Mouse (Mus musculus): ENCODE measurements at regions not wholly inside any gene's neighbourhood (a gene's known extent, or its start where the extent isn't known, plus 50 kb on each side); places are given as distances from the start of the nearest gene placed in this dataset.

DNA sequence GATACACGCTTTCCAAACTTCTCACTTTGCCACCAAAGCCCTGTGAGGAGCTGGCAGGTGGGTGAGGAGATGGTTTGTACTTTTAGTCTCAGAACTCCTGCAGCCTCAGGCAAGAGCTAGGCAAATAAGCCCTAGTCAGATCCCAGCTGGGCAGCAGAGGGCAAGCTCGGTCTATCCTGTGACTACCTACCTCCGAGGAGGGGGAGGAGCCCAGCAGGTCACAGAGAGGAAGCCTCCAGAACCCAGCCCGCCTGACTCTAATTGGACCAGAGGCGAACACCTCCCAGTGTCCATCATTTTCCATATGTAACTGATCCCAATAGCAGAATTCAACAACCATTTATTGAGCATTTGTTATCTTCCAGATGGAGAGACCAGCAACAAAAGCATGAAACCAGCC lies 237.0 kb upstream of the Rgma start:
- Histone ChIP-seq H3K79me2 (ENCODE audit: control insufficient read depth, insufficient read depth) (no peaks in the 10 kb centered on the region), H3K36me3 (ENCODE audit: control insufficient read depth, insufficient read depth) (no peaks in the 10 kb centered on the region)

DNA sequence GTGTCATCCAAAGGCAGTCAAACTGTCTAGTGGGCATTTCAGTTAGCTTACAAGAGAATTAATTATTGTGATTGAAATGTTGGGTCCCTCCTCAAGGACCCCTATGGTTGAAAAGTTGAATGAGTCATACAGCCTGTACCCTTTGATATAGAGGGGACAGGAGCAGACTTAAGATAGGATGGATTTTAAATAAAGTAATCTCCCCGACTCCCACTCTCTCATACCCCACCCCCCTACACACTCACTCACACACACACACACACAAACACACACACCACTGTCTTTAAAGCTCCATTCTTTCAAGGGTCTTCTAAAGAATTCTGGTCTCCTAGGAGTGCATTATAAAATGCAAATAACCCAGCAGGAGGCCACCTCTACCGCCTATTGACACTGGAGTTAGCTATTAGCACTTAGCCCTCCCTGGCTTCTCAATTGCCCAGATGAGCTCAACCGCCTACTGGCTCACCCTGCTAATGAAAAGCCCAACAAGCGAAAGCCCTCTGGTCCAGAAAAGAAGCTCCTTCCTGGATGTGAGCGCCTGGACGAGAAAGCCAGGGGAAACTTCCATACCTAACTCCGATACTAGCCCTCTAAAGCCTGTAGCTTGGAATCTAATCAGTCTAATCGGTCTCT lies 236.3 kb upstream of the Rgma start:
- Histone ChIP-seq H3ac (ENCODE audit: control insufficient read depth, insufficient read length, low read depth) (no peak overlapping the region), H3K27me3 (ENCODE audit: control insufficient read depth, insufficient read depth, insufficient read length) (no peaks in the 10 kb centered on the region)
- TF ChIP-seq MAX (IDR thresholded peaks at IDR 0.05) (no peak), FOSL1 (IDR thresholded peaks at IDR 0.05; ENCODE audit: insufficient read depth, low read length, poor library complexity, severe bottlenecking) (no peak), CEBPB (IDR thresholded peaks at IDR 0.05; ENCODE audit: low read depth) (no peak), USF1 (IDR thresholded peaks at IDR 0.05; ENCODE audit: low read depth) (no peak), CTCF (IDR thresholded peaks at IDR 0.05; ENCODE audit: control insufficient read depth, insufficient read depth, insufficient read length) (no peak), MYOG (IDR thresholded peaks at IDR 0.05; ENCODE audit: control insufficient read depth, extremely low read depth, insufficient read length) (no peak), MYOD1 (IDR thresholded peaks at IDR 0.05; ENCODE audit: control insufficient read depth, insufficient read length, low read depth) (no peak)

More for the DNA sequence above, 237.0 kb upstream of the Rgma start:
- Histone ChIP-seq H3ac (ENCODE audit: control insufficient read depth, insufficient read length, low read depth) (no peak overlapping the region), H3K4me3 (ENCODE audit: insufficient read depth, poor library complexity, severe bottlenecking) (no peak overlapping the region), H3K79me3 (ENCODE audit: low read depth) (no peaks in the 10 kb centered on the region), H3K27me3 (ENCODE audit: control insufficient read depth, insufficient read depth, insufficient read length) (no peaks in the 10 kb centered on the region)
- TF ChIP-seq CEBPB (IDR thresholded peaks at IDR 0.05; ENCODE audit: low read depth) (no peak), MYOG (IDR thresholded peaks at IDR 0.05; ENCODE audit: control insufficient read depth, extremely low read depth, insufficient read length) (no peak), MYOD1 (IDR thresholded peaks at IDR 0.05; ENCODE audit: control insufficient read depth, insufficient read length, low read depth) (no peak), CTCF (IDR thresholded peaks at IDR 0.05; ENCODE audit: control insufficient read depth, insufficient read depth, insufficient read length) (no peak), USF1 (IDR thresholded peaks at IDR 0.05; ENCODE audit: low read depth) (no peak), MAX (IDR thresholded peaks at IDR 0.05) (no peak), FOSL1 (IDR thresholded peaks at IDR 0.05; ENCODE audit: insufficient read depth, low read length, poor library complexity, severe bottlenecking) (no peak)

DNA sequence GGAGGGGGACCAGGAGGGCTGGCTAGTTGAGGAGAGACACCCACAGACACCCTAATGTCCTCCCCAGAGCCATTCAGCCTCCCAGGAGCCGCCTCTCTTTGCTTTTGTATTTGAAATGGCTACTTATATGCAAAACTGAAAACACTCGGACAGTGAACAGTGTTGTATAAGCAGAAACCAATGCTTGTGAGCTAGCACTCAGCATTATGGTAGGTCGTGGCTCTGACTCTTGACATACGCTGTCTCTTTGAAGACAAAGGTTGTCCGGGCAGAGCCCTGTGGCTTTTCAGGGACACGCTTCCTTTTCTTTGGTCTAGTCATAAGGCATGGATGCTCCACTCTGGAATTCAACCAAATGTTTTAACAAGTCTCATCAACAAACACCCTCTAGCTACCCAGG lies 235.4 kb upstream of the Rgma start:
- no peak overlapping the region for H3K4me3 ChIP-seq (ENCODE audit: insufficient read depth, poor library complexity, severe bottlenecking)
- H3K36me3 ChIP-seq (ENCODE audit: control insufficient read depth, insufficient read depth), result no peaks in the 10 kb centered on the region
- H3K27me3 ChIP-seq (ENCODE audit: control insufficient read depth, insufficient read depth, insufficient read length), result no peaks in the 10 kb centered on the region
- no peak for TF ChIP-seq USF1 (IDR thresholded peaks at IDR 0.05; ENCODE audit: low read depth)
- no peak for TF ChIP-seq CTCF (IDR thresholded peaks at IDR 0.05; ENCODE audit: control insufficient read depth, insufficient read depth, insufficient read length)
- TF ChIP-seq MAX (IDR thresholded peaks at IDR 0.05), result no peak
- TF ChIP-seq FOSL1 (IDR thresholded peaks at IDR 0.05; ENCODE audit: insufficient read depth, low read length, poor library complexity, severe bottlenecking), result no peak
- no peak for TF ChIP-seq CEBPB (IDR thresholded peaks at IDR 0.05; ENCODE audit: low read depth)
- no peak for TF ChIP-seq MYOG (IDR thresholded peaks at IDR 0.05; ENCODE audit: control insufficient read depth, extremely low read depth, insufficient read length)
- no peak for TF ChIP-seq MYOD1 (IDR thresholded peaks at IDR 0.05; ENCODE audit: control insufficient read depth, insufficient read length, low read depth)
- H3K79me2 ChIP-seq (ENCODE audit: control insufficient read depth, insufficient read depth), result no peaks in the 10 kb centered on the region
- no peak overlapping the region for H3ac ChIP-seq (ENCODE audit: control insufficient read depth, insufficient read length, low read depth)
- H3K79me3 ChIP-seq (ENCODE audit: low read depth), result no peaks in the 10 kb centered on the region

More for the DNA sequence above, 236.3 kb upstream of the Rgma start:
- H3K4me3 ChIP-seq (ENCODE audit: insufficient read depth, poor library complexity, severe bottlenecking), result no peak overlapping the region
- no peaks in the 10 kb centered on the region for H3K79me2 ChIP-seq (ENCODE audit: control insufficient read depth, insufficient read depth)
- no peaks in the 10 kb centered on the region for H3K79me3 ChIP-seq (ENCODE audit: low read depth)
- no peaks in the 10 kb centered on the region for H3K36me3 ChIP-seq (ENCODE audit: control insufficient read depth, insufficient read depth)

DNA sequence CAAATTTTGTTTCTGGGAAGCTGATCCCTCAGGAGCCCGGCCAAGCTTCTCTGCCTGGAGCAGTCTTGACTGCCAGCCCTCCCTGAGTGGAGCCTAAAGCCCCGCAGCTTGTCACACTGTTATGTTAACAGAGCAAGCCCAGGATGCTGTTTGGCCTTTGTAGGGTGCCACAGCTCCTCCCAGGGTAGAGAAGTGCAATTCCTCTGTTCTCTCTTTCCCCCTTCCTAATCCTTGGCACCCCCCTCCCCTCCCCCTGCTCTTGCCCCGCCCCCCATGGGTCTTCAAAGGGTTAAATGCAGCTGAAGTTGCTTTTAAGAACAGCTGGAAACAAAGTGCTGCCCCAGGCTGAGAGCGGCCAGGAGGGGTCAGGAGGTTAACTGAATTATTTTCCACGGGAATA lies 234.1 kb upstream of the Rgma start:
- Histone ChIP-seq H3K79me3 (ENCODE audit: low read depth) (no peaks in the 10 kb centered on the region), H3K27me3 (ENCODE audit: control insufficient read depth, insufficient read depth, insufficient read length) (no peaks in the 10 kb centered on the region), H3ac (ENCODE audit: control insufficient read depth, insufficient read length, low read depth) (no peak overlapping the region), H3K79me2 (ENCODE audit: control insufficient read depth, insufficient read depth) (no peaks in the 10 kb centered on the region), H3K4me3 (ENCODE audit: insufficient read depth, poor library complexity, severe bottlenecking) (no peak overlapping the region), H3K36me3 (ENCODE audit: control insufficient read depth, insufficient read depth) (no peaks in the 10 kb centered on the region)
- TF ChIP-seq MYOD1 (IDR thresholded peaks at IDR 0.05; ENCODE audit: control insufficient read depth, insufficient read length, low read depth), result no peak
- no peak for TF ChIP-seq USF1 (IDR thresholded peaks at IDR 0.05; ENCODE audit: low read depth)
- no peak for TF ChIP-seq FOSL1 (IDR thresholded peaks at IDR 0.05; ENCODE audit: insufficient read depth, low read length, poor library complexity, severe bottlenecking)
- no peak for TF ChIP-seq MAX (IDR thresholded peaks at IDR 0.05)
- TF ChIP-seq MYOG (IDR thresholded peaks at IDR 0.05; ENCODE audit: control insufficient read depth, extremely low read depth, insufficient read length), result no peak
- TF ChIP-seq CTCF (IDR thresholded peaks at IDR 0.05; ENCODE audit: control insufficient read depth, insufficient read depth, insufficient read length), result no peak
- TF ChIP-seq CEBPB (IDR thresholded peaks at IDR 0.05; ENCODE audit: low read depth), result no peak

DNA sequence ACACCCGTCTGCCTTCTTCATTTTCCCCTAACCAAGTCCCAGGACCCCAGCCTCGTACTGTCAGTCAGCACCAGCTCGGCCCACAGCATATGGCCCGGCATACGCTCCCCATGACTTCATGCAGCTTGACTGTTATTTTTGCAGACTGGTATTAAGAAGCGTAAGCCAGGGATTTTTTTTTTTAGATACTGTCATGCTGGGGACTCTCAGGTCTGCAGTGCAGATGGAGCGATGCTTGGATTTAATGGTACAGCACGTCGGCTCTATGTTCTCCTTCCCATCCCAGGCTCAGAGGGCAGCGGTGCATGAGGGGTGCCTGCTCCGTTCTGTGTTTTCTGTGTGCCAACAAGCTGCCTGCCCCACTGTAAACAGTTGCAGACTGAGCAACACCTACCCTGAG lies 231.4 kb upstream of the Rgma start:
- Histone ChIP-seq H3ac (ENCODE audit: control insufficient read depth, insufficient read length, low read depth) (no peak overlapping the region), H3K4me3 (ENCODE audit: insufficient read depth, poor library complexity, severe bottlenecking) (no peak overlapping the region), H3K79me2 (ENCODE audit: control insufficient read depth, insufficient read depth) (no peaks in the 10 kb centered on the region), H3K27me3 (ENCODE audit: control insufficient read depth, insufficient read depth, insufficient read length) (no peaks in the 10 kb centered on the region), H3K36me3 (ENCODE audit: control insufficient read depth, insufficient read depth) (no peaks in the 10 kb centered on the region), H3K79me3 (ENCODE audit: low read depth) (no peaks in the 10 kb centered on the region)
- TF ChIP-seq CTCF (IDR thresholded peaks at IDR 0.05; ENCODE audit: control insufficient read depth, insufficient read depth, insufficient read length), result no peak
- TF ChIP-seq MYOD1 (IDR thresholded peaks at IDR 0.05; ENCODE audit: control insufficient read depth, insufficient read length, low read depth), result no peak
- no peak for TF ChIP-seq CEBPB (IDR thresholded peaks at IDR 0.05; ENCODE audit: low read depth)
- TF ChIP-seq FOSL1 (IDR thresholded peaks at IDR 0.05; ENCODE audit: insufficient read depth, low read length, poor library complexity, severe bottlenecking), result no peak
- no peak for TF ChIP-seq MYOG (IDR thresholded peaks at IDR 0.05; ENCODE audit: control insufficient read depth, extremely low read depth, insufficient read length)
- TF ChIP-seq USF1 (IDR thresholded peaks at IDR 0.05; ENCODE audit: low read depth), result no peak
- TF ChIP-seq MAX (IDR thresholded peaks at IDR 0.05), result no peak
